Mouse (Mus musculus): ENCODE measurements around the gene Ica1l. TPM values are rescaled to one million over a fixed set of nuclear protein-coding genes. Genes with fewer than 3 reads are reported as not detected.
A peak's percentile ranks its signal among the peaks of the same experiment; 100 is the strongest.
"Not testable (repeated sequence)": the region's sequence is repeated elsewhere in the genome, so short reads cannot be mapped to it uniquely, and the experiment has no call there.

Gene Ica1l
- total RNA-seq (2014; rRNA removed) (under 0.01 TPM in 1 of 2 replicates, not detected in the other), polyA plus RNA-seq (2012; rRNA removed) (not detected in 2 replicates)

DNA sequence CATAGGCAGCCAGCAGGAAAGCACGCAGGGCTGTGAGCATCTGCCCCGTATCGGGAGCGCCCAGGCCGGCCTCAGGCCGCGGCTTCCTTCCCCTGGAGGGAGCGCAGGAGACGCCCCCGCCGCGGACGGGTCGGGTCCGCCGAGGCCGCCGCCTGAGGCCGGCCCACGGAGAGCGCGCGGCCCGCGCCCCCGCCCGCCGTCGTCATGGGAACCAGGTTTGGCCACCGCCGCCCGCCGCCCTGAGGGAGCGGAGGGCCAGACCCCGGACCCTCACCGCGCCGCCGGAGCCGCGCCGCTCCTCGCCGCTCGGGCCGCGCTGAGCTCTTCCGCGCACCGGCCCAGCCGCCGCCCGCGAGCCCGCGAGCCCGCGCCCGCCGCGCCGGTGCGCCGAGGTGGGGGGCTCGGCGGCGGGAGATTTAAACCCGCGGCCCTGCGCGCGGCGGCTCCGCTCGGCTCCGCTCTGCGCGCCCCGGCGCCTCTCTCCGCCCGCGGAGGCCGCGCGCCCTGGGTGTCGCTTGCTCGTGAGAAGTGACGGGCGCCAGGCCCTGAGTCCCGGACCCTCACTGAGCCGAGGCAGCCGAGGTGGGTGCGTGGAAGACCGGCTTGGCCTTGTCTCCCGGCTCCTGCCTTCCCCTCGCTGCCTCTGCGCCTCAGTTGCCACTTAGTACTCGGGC is at the start of gene Ica1l:
Gene Ica1l, minus strand, starts transcription at position 389 of the 674 bp plus-strand sequence.
- Histone ChIP-seq H3K4me3 (ENCODE audit: insufficient read depth, low read depth, low read length) (peak within 1 kb of the TSS; percentile 48; the same call in 1 of the 2 replicates), H3K27me3 (ENCODE audit: control insufficient read depth, insufficient read depth, low read length) (peaks cover 14% of the 10 kb centered on the region), H3K9ac (ENCODE audit: low read depth, low read length) (no peak within 1 kb of the TSS), H3K4me1 (ENCODE audit: control insufficient read depth, insufficient read depth, low read length) (no peaks in the 10 kb centered on the region; the same call in 1 of the 2 replicates), H3K36me3 (ENCODE audit: control insufficient read depth, insufficient read depth, low read length) (no peaks in the 10 kb centered on the region), H3K79me2 (ENCODE audit: control insufficient read depth, insufficient read depth, low read length) (no peaks in the 10 kb centered on the region), H3K27ac (replicated peaks; ENCODE audit: insufficient read depth, low read depth, low read length) (no peak within 1 kb of the TSS)
- DNase-seq (ENCODE audit: extremely low read depth, low read depth, low spot score) = no peak
- TF ChIP-seq POLR2A (IDR thresholded peaks at IDR 0.05; ENCODE audit: extremely low read depth, insufficient read depth, low read length) (no peak), CTCF (IDR thresholded peaks at IDR 0.05; ENCODE audit: low read depth, low read length) (no peak)
- WGBS = 1% methylated on average over 84 of the region's 99 CpGs

GRCm38 (mm10) chr1:60076411-60076810 is 33.4 kb upstream of the Ica1l start:
- Histone ChIP-seq H3K4me3 (ENCODE audit: insufficient read depth, low read depth, low read length) (no peak overlapping the region), H3K27me3 (ENCODE audit: control insufficient read depth, insufficient read depth, low read length) (no peaks in the 10 kb centered on the region), H3K9ac (ENCODE audit: low read depth, low read length) (no peak overlapping the region), H3K4me1 (ENCODE audit: control insufficient read depth, insufficient read depth, low read length) (no peaks in the 10 kb centered on the region), H3K79me2 (ENCODE audit: control insufficient read depth, insufficient read depth, low read length) (no peaks in the 10 kb centered on the region), H3K27ac (replicated peaks; ENCODE audit: insufficient read depth, low read depth, low read length) (no peak overlapping the region), H3K36me3 (ENCODE audit: control insufficient read depth, insufficient read depth, low read length) (peaks cover 32% of the 10 kb centered on the region)
- 89% methylated on average over 6 of the region's 6 CpGs for WGBS
- TF ChIP-seq POLR2A (IDR thresholded peaks at IDR 0.05; ENCODE audit: extremely low read depth, insufficient read depth, low read length) = no peak
- no peak for TF ChIP-seq CTCF (IDR thresholded peaks at IDR 0.05; ENCODE audit: low read depth, low read length)
- no peak for DNase-seq (ENCODE audit: extremely low read depth, low read depth, low spot score)

- Histone ChIP-seq H3K36me3 (ENCODE audit: control insufficient read depth, insufficient read depth, low read length) (peaks cover 30% of the 10 kb centered on the region), H3K4me1 (ENCODE audit: control insufficient read depth, insufficient read depth, low read length) (no peaks in the 10 kb centered on the region), H3K27ac (replicated peaks; ENCODE audit: insufficient read depth, low read depth, low read length) (no peak overlapping the region), H3K9ac (ENCODE audit: low read depth, low read length) (no peak overlapping the region), H3K4me3 (ENCODE audit: insufficient read depth, low read depth, low read length) (no peak overlapping the region), H3K27me3 (ENCODE audit: control insufficient read depth, insufficient read depth, low read length) (no peaks in the 10 kb centered on the region), H3K79me2 (ENCODE audit: control insufficient read depth, insufficient read depth, low read length) (no peaks in the 10 kb centered on the region)
- WGBS = 83% methylated on average over 3 of the region's 3 CpGs
- DNase-seq (ENCODE audit: extremely low read depth, low read depth, low spot score) = no peak
- no peak for TF ChIP-seq POLR2A (IDR thresholded peaks at IDR 0.05; ENCODE audit: extremely low read depth, insufficient read depth, low read length)
- no peak for TF ChIP-seq CTCF (IDR thresholded peaks at IDR 0.05; ENCODE audit: low read depth, low read length)
Measured at GRCm38 (mm10) chr1:60075590-60075989, 32.6 kb upstream of the Ica1l start.

DNA sequence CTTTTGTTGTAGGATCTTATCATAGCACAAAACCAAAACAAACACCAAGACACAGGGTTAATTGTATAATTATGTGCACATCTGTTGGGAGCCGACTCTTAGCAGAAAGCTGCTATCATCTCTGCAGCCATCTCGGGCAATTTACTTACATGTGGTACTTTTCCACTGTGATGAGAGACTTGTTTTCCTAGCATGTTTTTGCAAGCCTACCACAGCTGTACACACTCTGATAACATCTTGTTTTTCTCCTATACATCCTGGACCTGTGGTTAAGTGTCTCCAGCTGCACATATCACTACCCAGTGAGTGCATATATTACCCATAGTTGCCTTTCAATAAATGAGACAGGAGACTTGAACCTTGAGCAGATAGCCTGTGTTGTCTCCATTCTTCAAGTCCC is 32.0 kb upstream of the Ica1l start:
- Histone ChIP-seq H3K79me2 (ENCODE audit: control insufficient read depth, insufficient read depth, low read length) (no peaks in the 10 kb centered on the region), H3K27ac (replicated peaks; ENCODE audit: insufficient read depth, low read depth, low read length) (no peak overlapping the region), H3K9ac (ENCODE audit: low read depth, low read length) (no peak overlapping the region), H3K4me1 (ENCODE audit: control insufficient read depth, insufficient read depth, low read length) (no peaks in the 10 kb centered on the region), H3K4me3 (ENCODE audit: insufficient read depth, low read depth, low read length) (no peak overlapping the region), H3K27me3 (ENCODE audit: control insufficient read depth, insufficient read depth, low read length) (no peaks in the 10 kb centered on the region), H3K36me3 (ENCODE audit: control insufficient read depth, insufficient read depth, low read length) (peaks cover 25% of the 10 kb centered on the region)
- no peak for DNase-seq (ENCODE audit: extremely low read depth, low read depth, low spot score)
- no peak for TF ChIP-seq POLR2A (IDR thresholded peaks at IDR 0.05; ENCODE audit: extremely low read depth, insufficient read depth, low read length)
- TF ChIP-seq CTCF (IDR thresholded peaks at IDR 0.05; ENCODE audit: low read depth, low read length) = no peak
- WGBS = 85% methylated on average over 2 of the region's 2 CpGs

DNA sequence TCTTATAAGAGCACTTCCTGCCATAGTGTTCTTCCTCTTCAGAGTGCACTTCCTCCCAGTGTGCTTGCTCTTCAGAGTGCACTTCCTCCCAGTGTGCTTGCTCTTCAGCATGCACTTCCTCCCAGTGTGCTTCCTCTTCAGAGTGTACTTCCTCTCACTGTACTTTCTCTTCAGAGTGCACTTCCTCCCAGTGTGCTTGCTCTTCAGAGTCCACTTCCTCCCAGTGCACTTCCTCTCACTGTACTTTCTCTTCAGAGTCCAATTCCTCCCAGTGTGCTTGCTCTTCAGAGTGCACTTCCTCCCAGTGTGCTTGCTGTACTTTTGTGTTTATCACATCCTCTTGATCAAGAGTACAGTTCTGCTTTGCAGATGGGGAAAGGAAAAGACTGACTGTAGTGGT is 27.7 kb upstream of the Ica1l start:
- not testable (repeated sequence) for H3K36me3 ChIP-seq (ENCODE audit: control insufficient read depth, insufficient read depth, low read length); H3K27me3 ChIP-seq (ENCODE audit: control insufficient read depth, insufficient read depth, low read length); H3K9ac ChIP-seq (ENCODE audit: low read depth, low read length); H3K4me1 ChIP-seq (ENCODE audit: control insufficient read depth, insufficient read depth, low read length); DNase-seq (ENCODE audit: extremely low read depth, low read depth, low spot score); H3K79me2 ChIP-seq (ENCODE audit: control insufficient read depth, insufficient read depth, low read length); H3K4me3 ChIP-seq (ENCODE audit: insufficient read depth, low read depth, low read length)
- peak overlapping the region; percentile 24; the same call in 1 of the 2 replicates for H3K27ac ChIP-seq (replicated peaks; ENCODE audit: insufficient read depth, low read depth, low read length)

GRCm38 (mm10) chr1:60056310-60056709 is 13.3 kb upstream of the Ica1l start:
- TF ChIP-seq CTCF (IDR thresholded peaks at IDR 0.05; ENCODE audit: low read depth, low read length) (no peak), POLR2A (IDR thresholded peaks at IDR 0.05; ENCODE audit: extremely low read depth, insufficient read depth, low read length) (no peak)
- H3K27me3 ChIP-seq (ENCODE audit: control insufficient read depth, insufficient read depth, low read length) = no peaks in the 10 kb centered on the region
- no peak overlapping the region for H3K9ac ChIP-seq (ENCODE audit: low read depth, low read length)
- H3K27ac ChIP-seq (replicated peaks; ENCODE audit: insufficient read depth, low read depth, low read length) = no peak overlapping the region
- no peaks in the 10 kb centered on the region for H3K79me2 ChIP-seq (ENCODE audit: control insufficient read depth, insufficient read depth, low read length)
- no peak overlapping the region for H3K4me3 ChIP-seq (ENCODE audit: insufficient read depth, low read depth, low read length)
- no peak for DNase-seq (ENCODE audit: extremely low read depth, low read depth, low spot score)
- H3K4me1 ChIP-seq (ENCODE audit: control insufficient read depth, insufficient read depth, low read length) = no peaks in the 10 kb centered on the region
- H3K36me3 ChIP-seq (ENCODE audit: control insufficient read depth, insufficient read depth, low read length) = no peaks in the 10 kb centered on the region
- 83% methylated on average over 3 of the region's 3 CpGs for WGBS

Data from liver, adult 2 months (tissue).